Mouse (Mus musculus) heart, adult 8-10 months (tissue): ENCODE data around the gene Tjp1. TPM values are rescaled to one million over a fixed set of nuclear protein-coding genes. Genes with fewer than 3 reads are reported as not detected.

Experiments used
- DNase-seq: peaks from one replicate; pipeline ENCODE4 v3.0.0; 2022; ENCODE audit warnings: low spot score
- total RNA-seq, 4 experiments: library from RNA; stranded (reverse); gene quantifications; 2 replicates each; pipeline ENCODE4 v1.2.4; 2022

Gene Tjp1
- total RNA-seq, 4 experiments from 2014 or later = 82.4 to 101 (median 95.7) TPM

DNA sequence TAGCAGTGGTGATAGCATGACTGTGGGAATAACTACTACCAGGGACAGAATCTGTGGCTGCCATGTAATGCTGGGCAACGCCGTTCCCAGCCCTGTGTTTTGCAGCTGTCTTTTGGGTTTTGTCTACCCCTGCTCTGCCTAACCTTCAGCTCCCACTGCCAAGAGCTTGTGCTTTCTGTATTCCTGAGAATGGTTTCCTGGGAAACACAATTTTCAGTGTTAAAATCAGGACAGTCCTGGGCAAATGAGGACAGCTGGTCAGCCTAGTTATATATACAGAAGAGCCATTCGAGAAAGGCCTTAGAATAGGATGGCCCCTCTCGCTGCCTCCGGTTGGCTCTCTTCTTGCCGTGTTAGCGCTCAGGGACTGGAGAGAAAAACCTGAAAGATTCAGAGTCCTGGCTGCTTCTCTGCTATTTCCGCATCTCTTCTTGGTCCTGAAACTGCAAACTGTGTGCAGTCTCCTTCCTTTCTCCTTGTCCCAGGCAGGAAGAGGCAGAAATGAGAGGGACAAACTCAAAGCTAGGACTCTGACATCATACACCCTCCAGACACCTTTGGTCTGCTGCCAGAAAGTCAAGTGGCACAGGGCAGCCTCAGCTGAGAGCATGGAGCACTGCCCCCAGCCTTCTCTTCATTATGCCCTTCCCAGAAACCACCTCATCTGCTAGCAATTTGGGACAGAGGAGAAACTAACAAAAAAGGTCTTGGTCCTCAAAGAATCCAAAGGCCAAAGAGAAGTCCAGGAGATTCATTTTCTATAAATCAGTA is 139.2 kb downstream of the Tjp1 start:
- peak; percentile 47 for DNase-seq

GRCm38 (mm10) chr7:65387560-65388175 is 139.9 kb downstream of the Tjp1 start:
- no peak for DNase-seq

DNA sequence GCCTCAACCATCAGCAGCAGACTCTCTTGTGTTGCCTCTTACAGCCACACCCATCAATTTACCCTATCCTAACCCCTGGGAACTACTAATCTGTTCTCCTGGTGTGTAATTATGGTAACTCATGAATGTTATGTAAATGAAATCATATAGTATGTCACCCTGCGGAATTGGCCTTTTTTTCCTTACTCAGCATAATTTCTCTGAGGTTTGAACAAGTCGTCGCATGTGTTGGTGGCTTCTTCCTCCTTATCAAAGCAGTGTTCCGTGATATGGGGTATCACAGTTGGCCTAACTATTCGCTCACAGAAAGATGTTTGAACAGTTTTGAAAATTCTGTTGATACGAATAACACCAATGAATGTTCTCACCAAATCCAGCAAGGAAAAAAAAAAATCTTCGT is 142.8 kb downstream of the Tjp1 start:
- no peak for DNase-seq

GRCm38 (mm10) chr7:65382515-65383283 is 144.9 kb downstream of the Tjp1 start:
- peak; percentile 44 for DNase-seq

DNA sequence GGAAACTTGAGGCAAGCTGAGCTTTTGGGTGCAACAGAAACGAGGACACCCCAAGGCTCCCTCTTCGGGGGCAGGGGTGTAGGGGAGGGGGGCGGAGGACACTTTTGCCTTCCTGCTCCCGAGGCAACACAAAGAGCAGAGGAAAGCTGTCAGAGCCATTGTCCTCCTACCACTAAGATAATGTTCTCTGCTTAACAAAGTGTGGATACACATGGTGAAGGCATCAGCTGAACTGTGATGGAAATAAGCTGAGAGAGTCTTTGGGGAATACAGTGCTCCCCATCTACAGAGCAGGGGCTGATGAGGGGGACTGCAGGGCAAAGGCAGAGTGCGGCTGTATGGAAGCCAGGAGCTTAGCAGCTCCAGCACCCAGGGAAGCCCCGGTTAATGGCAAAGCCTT is 145.7 kb downstream of the Tjp1 start:
- DNase-seq = peak; percentile 75

DNA sequence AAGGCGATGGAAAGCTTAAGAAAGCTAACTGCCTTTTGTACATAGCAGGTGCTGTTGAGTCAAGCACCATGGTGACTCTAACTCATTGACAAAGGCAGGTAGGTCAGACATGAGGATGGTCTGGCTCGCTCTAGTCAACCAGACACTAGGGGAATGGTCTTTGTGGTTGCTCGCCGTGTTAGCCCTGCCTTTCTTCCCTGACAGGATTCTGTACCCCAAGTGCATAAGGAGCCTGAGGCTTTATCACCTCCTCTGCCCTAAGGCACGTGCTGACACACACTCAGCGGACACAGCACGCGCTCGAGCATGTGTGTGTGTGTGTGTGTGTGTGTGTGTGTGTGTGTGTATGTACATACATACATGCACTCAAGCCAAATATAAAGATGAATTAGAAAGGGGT is 146.9 kb downstream of the Tjp1 start:
- no peak for DNase-seq

DNA sequence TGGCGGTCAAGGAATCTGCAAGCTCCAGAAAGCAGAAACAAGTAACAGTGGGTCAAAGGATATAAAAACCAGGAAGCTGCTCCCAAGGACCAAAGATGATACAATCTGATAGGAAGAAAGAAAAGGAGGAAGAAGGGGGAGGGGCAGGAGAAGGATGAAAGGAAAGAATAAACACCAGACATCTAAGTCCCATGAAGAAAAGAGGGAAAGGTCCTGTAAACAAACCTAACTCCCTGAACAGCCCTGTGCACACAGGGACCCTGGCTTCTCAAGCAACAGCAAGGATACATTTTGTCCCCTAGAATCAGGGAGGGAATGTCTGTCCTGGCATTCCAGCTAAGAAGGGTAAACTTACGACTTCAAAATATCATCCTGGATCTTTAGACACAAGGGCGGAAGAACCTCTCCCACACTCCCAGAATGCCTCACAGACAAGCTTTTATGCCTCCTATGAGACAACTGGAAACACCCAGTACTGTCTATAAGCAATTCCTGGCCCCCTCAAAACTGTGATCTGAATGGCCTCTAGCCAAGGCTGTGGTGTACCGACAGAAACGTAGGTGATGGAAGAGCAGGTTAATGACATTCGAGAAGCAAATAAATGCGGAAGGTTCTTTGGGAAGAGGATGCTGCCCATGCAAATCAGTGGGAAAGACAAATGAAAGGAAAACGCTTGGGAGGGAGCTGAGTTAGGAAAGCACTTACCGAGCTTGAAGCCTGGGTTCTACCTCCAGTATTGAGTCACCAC is 148.6 kb downstream of the Tjp1 start:
- no peak for DNase-seq

- DNase-seq = no peak
Measured at GRCm38 (mm10) chr7:65377521-65377920, 150.1 kb downstream of the Tjp1 start.

DNA sequence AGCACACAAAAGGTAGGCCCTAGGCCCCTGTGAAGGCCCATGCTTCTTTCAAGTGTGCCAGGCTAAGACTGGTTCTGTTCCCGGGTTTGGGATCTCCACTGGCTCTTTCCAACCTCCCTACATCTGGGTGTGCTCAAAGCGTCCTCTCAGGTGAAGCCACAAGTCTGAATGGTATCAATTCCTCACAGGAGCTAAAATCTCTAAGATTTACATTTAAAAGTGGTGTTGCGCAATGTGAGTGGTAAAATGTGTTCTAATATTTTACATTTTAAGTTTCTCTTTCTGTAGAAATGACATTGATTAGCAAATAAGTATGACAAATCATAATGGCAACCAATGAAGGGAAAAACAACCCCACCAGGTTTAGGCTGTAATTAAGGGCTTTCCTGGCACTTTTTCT is 152.0 kb downstream of the Tjp1 start:
- DNase-seq = no peak

DNA sequence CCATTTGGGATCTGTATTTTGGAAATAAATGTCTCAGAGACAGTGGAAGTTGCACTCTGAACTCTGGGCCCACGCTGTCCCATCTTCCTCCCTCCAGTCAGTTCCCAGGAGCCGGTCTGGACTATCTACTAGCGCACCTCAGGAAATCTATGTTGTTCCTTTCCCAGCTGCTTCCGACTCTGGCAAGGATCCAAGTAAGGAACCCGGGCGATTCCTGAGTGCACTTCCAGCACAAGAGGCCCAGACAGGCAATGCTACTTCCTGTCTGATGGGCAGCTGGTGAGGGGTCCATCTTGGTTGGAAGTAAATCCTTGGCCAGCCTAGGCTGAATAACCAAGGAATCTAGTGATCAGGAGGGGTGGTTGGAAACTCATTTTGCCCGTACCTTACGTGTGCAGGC is 152.4 kb downstream of the Tjp1 start:
- DNase-seq = peak; percentile 77

GRCm38 (mm10) chr7:65373336-65373735 is 154.2 kb downstream of the Tjp1 start:
- DNase-seq = peak; percentile 43

DNA sequence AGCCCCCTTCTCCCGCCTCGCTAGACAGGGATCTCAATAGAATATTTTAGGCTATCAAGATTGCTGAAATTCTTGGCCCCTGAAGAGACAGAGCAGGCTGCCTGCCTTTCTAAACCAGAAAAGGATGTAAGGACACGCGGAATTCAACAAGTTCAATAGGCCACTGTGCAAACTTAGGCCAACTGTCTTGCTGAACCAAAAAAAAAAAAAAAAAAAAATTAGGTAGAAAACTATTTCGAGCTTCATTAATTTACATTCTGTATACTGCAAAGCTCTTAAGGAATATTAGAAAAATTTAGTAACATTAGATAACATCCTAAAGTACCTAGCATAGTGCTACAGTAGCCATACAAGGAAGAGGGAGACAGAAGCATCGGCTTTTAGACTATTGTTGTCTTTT is 155.8 kb downstream of the Tjp1 start:
- DNase-seq = no peak

DNA sequence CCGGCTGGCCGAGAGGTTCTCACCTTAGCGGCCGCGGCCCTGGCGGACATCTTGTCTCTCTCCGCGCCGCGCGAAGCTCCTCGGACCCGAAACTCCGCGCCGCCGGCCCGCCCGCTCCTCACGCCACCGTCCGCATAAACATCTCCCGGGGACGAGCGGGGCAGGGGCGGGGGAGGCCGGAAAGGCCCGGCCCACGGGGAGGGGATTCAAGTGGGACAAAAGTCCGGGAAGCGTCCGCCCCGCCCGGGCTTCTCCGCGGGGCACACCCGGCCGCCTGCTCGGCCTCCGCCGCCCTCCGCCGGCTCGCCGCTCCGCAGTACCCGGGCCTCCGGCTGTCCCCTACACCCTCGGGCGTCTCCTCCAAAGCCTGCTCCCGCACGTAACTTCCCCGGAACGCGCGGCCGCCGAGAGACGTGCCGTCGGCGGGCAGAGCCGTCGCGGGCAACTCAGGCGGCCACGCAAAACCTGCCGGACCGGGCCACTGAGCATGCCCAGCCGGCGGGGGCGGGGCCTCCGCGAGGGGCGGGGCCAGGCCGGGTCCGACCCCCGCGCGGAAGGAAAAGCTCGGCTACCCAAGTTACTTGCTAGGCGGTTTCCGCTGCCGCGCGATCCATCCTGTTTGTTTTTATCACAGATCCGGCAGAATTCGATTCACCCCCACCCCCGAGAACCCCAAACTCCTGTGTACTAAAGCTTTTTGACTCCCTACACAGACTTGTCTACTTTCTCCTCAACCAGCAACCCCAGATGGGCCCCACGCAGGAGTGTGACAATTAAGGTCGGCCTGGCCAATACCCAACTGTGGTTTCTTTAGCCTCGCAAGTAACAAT is 156.6 kb downstream of the Tjp1 start:
- peak; percentile 91 for DNase-seq

DNA sequence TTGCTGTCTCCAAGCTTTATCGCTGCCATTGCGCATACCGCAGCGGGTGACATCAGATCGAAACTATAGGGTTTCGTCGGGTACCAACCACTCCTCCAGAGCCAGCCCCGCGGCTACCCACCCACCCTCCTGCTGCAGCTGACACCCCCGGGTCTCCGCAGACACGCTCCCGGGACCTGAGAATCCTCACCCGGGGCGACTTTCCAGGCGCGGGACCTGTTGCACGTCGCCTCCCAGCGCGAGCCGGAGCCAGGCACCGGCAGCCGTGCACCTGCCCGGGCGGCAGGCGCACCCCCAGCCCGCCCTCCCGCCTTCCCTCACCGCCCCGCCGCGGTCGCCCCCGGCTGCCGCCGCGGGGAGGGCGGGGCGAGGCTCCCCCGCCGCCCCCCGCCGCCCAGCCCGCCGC is 157.2 kb downstream of the Tjp1 start:
- no peak for DNase-seq

- DNase-seq = no peak
Measured at GRCm38 (mm10) chr7:65369101-65369500, 158.5 kb downstream of the Tjp1 start.

DNA sequence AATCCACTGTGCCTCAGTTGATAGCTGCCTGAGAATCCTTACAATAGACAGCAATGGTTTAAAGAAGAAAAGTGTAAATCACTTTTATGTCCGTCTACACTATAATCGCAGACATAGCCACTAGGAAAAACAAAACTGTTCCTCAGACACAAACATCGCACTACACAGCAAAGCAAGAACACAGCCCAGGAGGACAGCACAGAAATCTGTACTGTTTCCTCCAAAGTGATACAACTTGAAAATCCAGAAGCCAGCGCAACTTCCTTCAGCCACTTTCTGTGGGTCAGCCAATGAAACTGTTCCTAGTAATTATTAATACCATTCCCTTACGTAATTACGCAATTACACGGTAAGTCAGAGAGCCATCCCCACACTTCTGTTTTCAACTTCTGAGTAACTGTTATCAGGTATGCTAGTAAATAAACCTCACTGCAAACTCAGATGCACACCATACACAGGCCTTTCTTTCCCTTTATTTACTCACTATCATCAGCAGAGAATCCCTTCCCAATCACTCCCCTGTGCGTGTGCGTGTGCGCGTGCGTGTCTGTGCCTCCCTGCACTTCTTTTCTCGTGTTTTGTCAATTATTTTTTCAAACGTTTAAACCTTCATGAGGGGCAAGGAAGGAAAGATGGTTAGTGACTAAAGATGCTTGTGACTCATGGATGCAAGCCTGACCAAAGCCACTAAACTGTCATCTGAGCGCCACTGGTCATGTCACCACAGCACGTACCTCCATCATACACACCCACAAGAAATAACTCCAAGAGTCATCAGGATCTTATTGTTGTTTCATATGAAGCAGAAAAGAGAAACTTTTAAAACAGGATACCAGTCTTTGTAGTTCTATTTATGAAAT is 160.0 kb downstream of the Tjp1 start:
- DNase-seq = no peak

DNA sequence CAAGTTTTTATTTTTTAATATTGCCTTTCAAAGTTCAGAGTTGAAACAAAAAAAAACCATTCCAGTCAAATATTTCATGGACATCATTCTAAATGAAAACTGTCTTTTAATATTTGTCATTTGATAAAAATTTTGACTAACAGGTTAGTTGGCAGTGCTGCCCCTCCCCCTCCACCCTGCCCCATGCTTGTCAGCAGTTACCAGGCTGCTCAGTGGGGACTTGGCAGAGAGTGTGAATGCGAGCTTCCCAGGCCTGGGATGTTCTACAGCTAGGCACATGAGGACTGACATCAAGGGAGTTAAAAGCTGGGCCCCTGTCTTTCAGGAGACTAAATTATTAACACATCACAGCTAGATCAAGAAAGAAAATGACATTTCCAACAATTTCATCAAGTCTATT is 161.4 kb downstream of the Tjp1 start:
- peak; percentile 39 for DNase-seq

DNA sequence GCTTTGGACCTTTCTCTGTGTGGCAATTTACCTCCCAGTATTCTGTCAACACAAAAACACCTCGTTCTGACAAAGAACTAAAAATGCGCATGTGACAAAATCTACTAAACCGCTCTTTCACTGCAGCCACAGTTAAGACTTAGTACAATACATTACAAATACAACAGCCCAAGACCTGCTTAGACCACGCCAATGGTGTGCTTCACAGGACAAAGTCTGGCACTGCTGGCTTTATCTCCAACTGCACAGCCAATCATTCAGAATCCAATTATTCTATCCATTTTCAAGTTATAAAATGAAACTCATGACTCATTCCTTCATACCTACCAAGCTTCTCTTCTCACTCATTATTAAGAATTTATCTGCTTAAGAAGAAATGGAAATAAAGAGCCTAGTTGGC is 162.0 kb downstream of the Tjp1 start:
- DNase-seq = no peak

GRCm38 (mm10) chr7:65360278-65360677 is 167.3 kb downstream of the Tjp1 start:
- DNase-seq = no peak

DNA sequence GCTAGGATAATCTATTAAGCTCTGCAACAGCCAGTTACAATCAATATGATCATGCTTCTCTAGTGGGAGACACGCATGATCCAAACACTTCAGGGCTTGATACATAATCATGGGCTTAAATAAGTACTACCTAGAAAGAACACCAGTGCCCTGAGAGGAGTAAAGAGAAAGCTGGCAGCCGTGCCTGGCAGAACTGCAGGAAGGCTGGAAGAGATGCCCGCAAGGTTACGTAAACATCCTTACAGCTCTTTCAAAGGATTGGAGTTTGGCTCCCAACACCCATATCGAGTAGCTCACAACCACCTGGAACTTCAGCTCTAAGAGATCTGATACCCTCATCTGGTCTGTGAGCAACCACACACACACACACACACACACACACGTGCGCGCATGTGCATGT is 167.8 kb downstream of the Tjp1 start:
- no peak for DNase-seq
